7 mouse cellular contexts compared by ENCODE assay signal in genomic region chr7:16294346-16294745, GRCm38 (mm10). TPM values are rescaled to one million over a fixed set of nuclear protein-coding genes. Genes with fewer than 3 reads are reported as not detected.
DNase-seq lines count a peak whose midpoint lies in the region; ATAC-seq and TF ChIP-seq lines count a peak whose summit lies in the region.

No protein-coding gene starts in this region.

- no peak overlapping the region for H3K27ac ChIP-seq in ES-Bruce4 (ENCODE audit: insufficient read depth, low read length)
- peak overlapping the region; percentile 55 for H3K27ac ChIP-seq in bone marrow macrophage, adult 2 months (ENCODE audit: insufficient read depth, low read depth, low read length)
- H3K27ac ChIP-seq in forebrain, embryonic 11.5 days (ENCODE audit: low read depth, low read length), result no peak overlapping the region
- peak overlapping the region; percentile 90; the same call in 1 of the 2 replicates for H3K27ac ChIP-seq in intestine, embryonic 16.5 days (ENCODE audit: low read length)
- H3K27ac ChIP-seq in stomach, postnatal 0 days (replicated peaks), result peak overlapping the region; percentile 18; the same call in 1 of the 2 replicates

- no peak overlapping the region for H3K4me2 ChIP-seq in forebrain, embryonic 11.5 days (ENCODE audit: low read depth, low read length, severe bottlenecking)
- peak overlapping the region; percentile 73 for H3K4me2 ChIP-seq in intestine, embryonic 16.5 days (ENCODE audit: low read depth, low read length)
- H3K4me2 ChIP-seq in stomach, postnatal 0 days (replicated peaks; ENCODE audit: low read depth), result peak overlapping the region; percentile 79

- TF ChIP-seq POLR2A in ES-Bruce4 (IDR thresholded peaks at IDR 0.05; ENCODE audit: insufficient read depth, low read length), result no peak
- no peak for TF ChIP-seq POLR2A in bone marrow macrophage, adult 2 months (IDR thresholded peaks at IDR 0.05; ENCODE audit: borderline replicate concordance, low read depth, low read length)

- no peak overlapping the region for H3K4me3 ChIP-seq in ES-Bruce4 (ENCODE audit: low read depth, low read length)
- 0 out of 2 replicates have a peak overlapping the region, but pooled peaks have one; percentile 19 for H3K4me3 ChIP-seq in bone marrow macrophage, adult 2 months (ENCODE audit: insufficient read depth, low read length)
- no peak overlapping the region; the same call in 1 of the 2 replicates for H3K4me3 ChIP-seq in forebrain, embryonic 11.5 days (ENCODE audit: low read depth, low read length)
- peak overlapping the region; percentile 52 for H3K4me3 ChIP-seq in intestine, embryonic 16.5 days (ENCODE audit: low read length)
- H3K4me3 ChIP-seq in stomach, postnatal 0 days (ENCODE audit: low read depth, low read length), result no peak overlapping the region

- H3K9ac ChIP-seq in ES-Bruce4 (ENCODE audit: low read depth, poor library complexity, severe bottlenecking), result no peak overlapping the region
- peak overlapping the region; percentile 7; the same call in 1 of the 2 replicates for H3K9ac ChIP-seq in forebrain, embryonic 11.5 days (ENCODE audit: low read length)
- H3K9ac ChIP-seq in intestine, embryonic 16.5 days (ENCODE audit: low read depth, low read length), result peak overlapping the region; percentile 68
- H3K9ac ChIP-seq in stomach, postnatal 0 days (ENCODE audit: low read length), result no peak overlapping the region

- no peaks in the 10 kb centered on the region for H3K36me3 ChIP-seq in ES-Bruce4 (ENCODE audit: control insufficient read depth, insufficient read depth, low read length, poor library complexity, severe bottlenecking)
- no peaks in the 10 kb centered on the region for H3K36me3 ChIP-seq in forebrain, embryonic 11.5 days (ENCODE audit: control insufficient read depth, insufficient read depth, low read length)
- no peaks in the 10 kb centered on the region for H3K36me3 ChIP-seq in intestine, embryonic 16.5 days (ENCODE audit: control insufficient read depth, insufficient read depth, low read length)
- H3K36me3 ChIP-seq in stomach, postnatal 0 days (ENCODE audit: control insufficient read depth, insufficient read depth, low read length), result no peaks in the 10 kb centered on the region

- H3K27me3 ChIP-seq in ES-Bruce4 (ENCODE audit: control insufficient read depth, insufficient read depth, low read length, poor library complexity, severe bottlenecking), result no peaks in the 10 kb centered on the region
- H3K27me3 ChIP-seq in forebrain, embryonic 11.5 days (ENCODE audit: control insufficient read depth, insufficient read depth, low read length), result no peaks in the 10 kb centered on the region
- H3K27me3 ChIP-seq in intestine, embryonic 16.5 days (replicated peaks; ENCODE audit: control insufficient read depth, insufficient read depth, low read length), result no peaks in the 10 kb centered on the region
- no peaks in the 10 kb centered on the region for H3K27me3 ChIP-seq in stomach, postnatal 0 days (ENCODE audit: control insufficient read depth, insufficient read depth, low read length)

- peak; percentile 12 for TF ChIP-seq CTCF in ES-Bruce4 (IDR thresholded peaks at IDR 0.05; ENCODE audit: low read depth, low read length)
- no peak for TF ChIP-seq CTCF in bone marrow macrophage, adult 2 months (IDR thresholded peaks at IDR 0.05; ENCODE audit: low read depth, low read length)
- peak; percentile 51 for TF ChIP-seq CTCF in stomach, postnatal 0 days (IDR thresholded peaks at IDR 0.05; ENCODE audit: low read depth)

- no peak for DNase-seq in forebrain, embryonic 11.5 days (ENCODE audit: low spot score)
- DNase-seq in lung, postnatal 10 days, result peak; percentile 76
- DNase-seq in stomach, postnatal 0 days (ENCODE audit: low spot score), result peak; percentile 58
- no peak for DNase-seq in gastrocnemius, postnatal 25 days

- H3K4me1 ChIP-seq in ES-Bruce4 (ENCODE audit: control insufficient read depth, insufficient read depth, low read length), result no peaks in the 10 kb centered on the region
- H3K4me1 ChIP-seq in bone marrow macrophage, adult 2 months (ENCODE audit: control insufficient read depth, insufficient read depth, low read length), result peaks cover 26% of the 10 kb centered on the region
- peaks cover 9% of the 10 kb centered on the region for H3K4me1 ChIP-seq in forebrain, embryonic 11.5 days (replicated peaks; ENCODE audit: control insufficient read depth, insufficient read depth, low read length)
- peaks cover 17% of the 10 kb centered on the region for H3K4me1 ChIP-seq in intestine, embryonic 16.5 days (ENCODE audit: control insufficient read depth, insufficient read depth, low read length)
- no peaks in the 10 kb centered on the region for H3K4me1 ChIP-seq in stomach, postnatal 0 days (replicated peaks; ENCODE audit: control insufficient read depth, insufficient read depth)

- 0 out of 2 replicates have a peak, but pooled peaks have one; percentile 24 for ATAC-seq in forebrain, embryonic 11.5 days (replicated peaks; ENCODE audit: low FRiP score)
- ATAC-seq in intestine, embryonic 16.5 days, result peak; percentile 52
- ATAC-seq in stomach, postnatal 0 days (ENCODE audit: low FRiP score, low TSS enrichment), result peak; percentile 58

- H3K9me3 ChIP-seq in ES-Bruce4 (replicated peaks; ENCODE audit: control insufficient read depth, insufficient read depth, low read length, poor library complexity, severe bottlenecking), result no peaks in the 10 kb centered on the region
- no peaks in the 10 kb centered on the region for H3K9me3 ChIP-seq in forebrain, embryonic 11.5 days (ENCODE audit: control insufficient read depth, low read length)
- no peaks in the 10 kb centered on the region for H3K9me3 ChIP-seq in intestine, embryonic 16.5 days (ENCODE audit: control insufficient read depth, low read length)
- H3K9me3 ChIP-seq in stomach, postnatal 0 days (ENCODE audit: control insufficient read depth, low read length), result no peaks in the 10 kb centered on the region

- 31% methylated on average over 4 of the region's 4 CpGs for WGBS in forebrain, embryonic 11.5 days
- 29% methylated on average over 4 of the region's 4 CpGs for WGBS in intestine, embryonic 16.5 days
- WGBS in stomach, postnatal 0 days, result 26% methylated on average over 4 of the region's 4 CpGs

- TF ChIP-seq EP300 in ES-Bruce4 (IDR thresholded peaks at IDR 0.05; ENCODE audit: insufficient read depth, low read depth, low read length), result no peak
- no peak for TF ChIP-seq EP300 in stomach, postnatal 0 days (optimal IDR thresholded peaks at IDR 0.05)

RNA-seq across cellular contexts. Expression of gene Ccdc9, which starts 7.8 kb away (rescaled TPM):
- 86.6 and 104 TPM in 2 replicates for polyA plus RNA-seq in ES-Bruce4 (2011; ENCODE audit: insufficient read depth, insufficient read length, low read depth, missing spikeins)
- polyA plus RNA-seq in bone marrow macrophage, adult 2 months (2012; ENCODE audit: insufficient read depth, insufficient read length, missing spikeins), result 143 and 146 TPM in 2 replicates
- polyA plus RNA-seq in forebrain, embryonic 11.5 days (2014; fragmentation: Nextera tagmentation; extraction: Ambion mirVana), result 22.3 and 32.2 TPM in 2 replicates
- polyA plus RNA-seq in intestine, embryonic 16.5 days (2015; fragmentation: Nextera tagmentation; extraction: Ambion mirVana), result 19.8 and 20.8 TPM in 2 replicates
- polyA plus RNA-seq in stomach, postnatal 0 days (2015; fragmentation: Nextera tagmentation; extraction: Ambion mirVana), result 11.5 and 13.0 TPM in 2 replicates
- total RNA-seq in gastrocnemius, postnatal 25 days (2021), result 10 to 100 TPM; 29.1 to 36.9 TPM

RNA-seq across cellular contexts. Expression of gene Bbc3, which starts 13.8 kb away (rescaled TPM):
- polyA plus RNA-seq in ES-Bruce4 (2011; ENCODE audit: insufficient read depth, insufficient read length, low read depth, missing spikeins), result 38.5 and 38.7 TPM in 2 replicates
- 26.6 and 27.6 TPM in 2 replicates for polyA plus RNA-seq in bone marrow macrophage, adult 2 months (2012; ENCODE audit: insufficient read depth, insufficient read length, missing spikeins)
- 8.0 and 11.5 TPM in 2 replicates for polyA plus RNA-seq in forebrain, embryonic 11.5 days (2014; fragmentation: Nextera tagmentation; extraction: Ambion mirVana)
- polyA plus RNA-seq in intestine, embryonic 16.5 days (2015; fragmentation: Nextera tagmentation; extraction: Ambion mirVana), result 6.2 and 6.6 TPM in 2 replicates
- 3.7 and 5.0 TPM in 2 replicates for polyA plus RNA-seq in stomach, postnatal 0 days (2015; fragmentation: Nextera tagmentation; extraction: Ambion mirVana)
- 1 to 10 TPM; 1.7 to 2.4 TPM for total RNA-seq in gastrocnemius, postnatal 25 days (2021)

RNA-seq across cellular contexts. Expression of gene Inafm1, which starts 20.9 kb away (rescaled TPM):
- 3.3 and 4.6 TPM in 2 replicates for polyA plus RNA-seq in ES-Bruce4 (2011; ENCODE audit: insufficient read depth, insufficient read length, low read depth, missing spikeins)
- polyA plus RNA-seq in bone marrow macrophage, adult 2 months (2012; ENCODE audit: insufficient read depth, insufficient read length, missing spikeins), result 11.7 and 14.0 TPM in 2 replicates
- polyA plus RNA-seq in forebrain, embryonic 11.5 days (2014; fragmentation: Nextera tagmentation; extraction: Ambion mirVana), result 10.9 and 11.6 TPM in 2 replicates
- 13.0 and 14.2 TPM in 2 replicates for polyA plus RNA-seq in intestine, embryonic 16.5 days (2015; fragmentation: Nextera tagmentation; extraction: Ambion mirVana)
- polyA plus RNA-seq in stomach, postnatal 0 days (2015; fragmentation: Nextera tagmentation; extraction: Ambion mirVana), result 28.0 and 29.1 TPM in 2 replicates
- 10 to 100 TPM; 13.1 to 13.2 TPM for total RNA-seq in gastrocnemius, postnatal 25 days (2021)

RNA-seq across cellular contexts. Expression of gene C5ar1, which starts 35.0 kb away (rescaled TPM):
- polyA plus RNA-seq in ES-Bruce4 (2011; ENCODE audit: insufficient read depth, insufficient read length, low read depth, missing spikeins), result not detected in 2 replicates
- polyA plus RNA-seq in bone marrow macrophage, adult 2 months (2012; ENCODE audit: insufficient read depth, insufficient read length, missing spikeins), result 463 and 511 TPM in 2 replicates
- polyA plus RNA-seq in forebrain, embryonic 11.5 days (2014; fragmentation: Nextera tagmentation; extraction: Ambion mirVana), result 0.76 and 1.1 TPM in 2 replicates
- polyA plus RNA-seq in intestine, embryonic 16.5 days (2015; fragmentation: Nextera tagmentation; extraction: Ambion mirVana), result 1.9 and 2.4 TPM in 2 replicates
- polyA plus RNA-seq in stomach, postnatal 0 days (2015; fragmentation: Nextera tagmentation; extraction: Ambion mirVana), result 1.9 and 2.0 TPM in 2 replicates
- total RNA-seq in gastrocnemius, postnatal 25 days (2021), result 1 to 10 TPM; 1.6 to 2.9 TPM

RNA-seq across cellular contexts. Expression of gene C5ar2, which starts 50.4 kb away (rescaled TPM):
- polyA plus RNA-seq in ES-Bruce4 (2011; ENCODE audit: insufficient read depth, insufficient read length, low read depth, missing spikeins), result not detected in 2 replicates
- polyA plus RNA-seq in bone marrow macrophage, adult 2 months (2012; ENCODE audit: insufficient read depth, insufficient read length, missing spikeins), result 18.4 and 18.5 TPM in 2 replicates
- polyA plus RNA-seq in forebrain, embryonic 11.5 days (2014; fragmentation: Nextera tagmentation; extraction: Ambion mirVana), result 0.12 and 0.25 TPM in 2 replicates
- 0.15 and 0.18 TPM in 2 replicates for polyA plus RNA-seq in intestine, embryonic 16.5 days (2015; fragmentation: Nextera tagmentation; extraction: Ambion mirVana)
- 0.24 TPM in 2 replicates for polyA plus RNA-seq in stomach, postnatal 0 days (2015; fragmentation: Nextera tagmentation; extraction: Ambion mirVana)
- under 1 TPM; 0.13 to 0.23 TPM for total RNA-seq in gastrocnemius, postnatal 25 days (2021)

Comparison
In these comparisons a context has a peak if more than half of its experiments do, and no peak if none do; other contexts are left out.
1. H3K27ac ChIP-seq: peak in bone marrow macrophage, adult 2 months (single experiment), intestine, embryonic 16.5 days (single experiment) and stomach, postnatal 0 days (single experiment); none in ES-Bruce4 (single experiment) and forebrain, embryonic 11.5 days (single experiment).
2. H3K4me3 ChIP-seq: peak in bone marrow macrophage, adult 2 months (single experiment) and intestine, embryonic 16.5 days (single experiment); none in ES-Bruce4 (single experiment), forebrain, embryonic 11.5 days (single experiment) and stomach, postnatal 0 days (single experiment).
3. H3K9ac ChIP-seq: peak in forebrain, embryonic 11.5 days (single experiment) and intestine, embryonic 16.5 days (single experiment); none in ES-Bruce4 (single experiment) and stomach, postnatal 0 days (single experiment).
4. DNase-seq: peak in lung, postnatal 10 days (single experiment) and stomach, postnatal 0 days (single experiment); none in forebrain, embryonic 11.5 days (single experiment) and gastrocnemius, postnatal 25 days (single experiment).
5. Peak in every context shown above with its lines, with median percentiles within 50 percentile points of each other: ATAC-seq.